Mouse (Mus musculus) stomach, embryonic 15.5 days (tissue): ENCODE measurements around the gene Trp53tg5. TPM values are rescaled to one million over a fixed set of nuclear protein-coding genes. Genes with fewer than 3 reads are reported as not detected.

Source experiments
- ATAC-seq: fragments of 200-750 bp; cut with Nextera tagmentation; 2 replicates; pipeline ENCODE4 v1.8.0; 2017; ENCODE audit warnings: low read depth, moderate number of reproducible peaks, moderate TSS enrichment; ENCODE audit not compliant: insufficient read depth, low FRiP score
- H3K27ac ChIP-seq: fragments of 300-500 bp; sonication (generic); 2 replicates; pipeline ENCODE4 v1.5.1; 2015; ENCODE audit warnings: mild to moderate bottlenecking, inconsistent platforms
- H3K27me3 ChIP-seq: fragments of 300-500 bp; sonication (generic); replicated peaks from 2 replicates; pipeline ENCODE4 v1.6.1; 2015; ENCODE audit warnings: inconsistent platforms
- H3K36me3 ChIP-seq: fragments of 300-500 bp; sonication (generic); 2 replicates; pipeline ENCODE4 v1.6.1; 2015; ENCODE audit warnings: inconsistent platforms
- H3K4me1 ChIP-seq: fragments of 300-500 bp; sonication (generic); 2 replicates; pipeline ENCODE4 v1.6.1; 2015; ENCODE audit warnings: inconsistent platforms
- H3K4me2 ChIP-seq: fragments of 300-500 bp; sonication (generic); 2 replicates; pipeline ENCODE4 v1.6.1; 2015; ENCODE audit warnings: mild to moderate bottlenecking, inconsistent platforms
- H3K4me3 ChIP-seq: fragments of 300-500 bp; sonication (generic); replicated peaks from 2 replicates; pipeline ENCODE4 v1.5.1; 2015; ENCODE audit warnings: inconsistent platforms
- H3K9ac ChIP-seq: fragments of 300-500 bp; sonication (generic); 2 replicates; pipeline ENCODE4 v1.6.1; 2015; ENCODE audit warnings: inconsistent platforms
- H3K9me3 ChIP-seq: fragments of 300-500 bp; sonication (generic); 2 replicates; pipeline ENCODE4 v1.6.1; 2016; ENCODE audit warnings: inconsistent platforms
- WGBS: fragments of 180-500 bp; shearing (Covaris S2); methylation state at CpG from one replicate; pipeline ENCODE4 v1.1.7; 2015; 5-methylcytosine and 5-hydroxymethylcytosine counted together
- polyA plus RNA-seq: library from polyadenylated mRNA; unstranded; fragments of >200 nt; fragmentation: Nextera tagmentation; extraction: Ambion mirVana; gene quantifications from 2 replicates; pipeline ENCODE4 v1.2.1, GENCODE M21; 2015

Gene Trp53tg5
- polyA plus RNA-seq, 1 experiment from 2014 or later = 0.14 TPM

- H3K4me3 ChIP-seq = no peak overlapping the region
- peaks cover 18% of the 10 kb centered on the region for H3K4me1 ChIP-seq
- no peak overlapping the region for H3K9ac ChIP-seq
- no peak for ATAC-seq
- H3K9me3 ChIP-seq = no peaks in the 10 kb centered on the region
- H3K36me3 ChIP-seq = no peaks in the 10 kb centered on the region
- WGBS = 78% methylated on average over 3 of the region's 3 CpGs
- H3K27ac ChIP-seq = no peak overlapping the region
- no peak overlapping the region for H3K4me2 ChIP-seq
- H3K27me3 ChIP-seq = no peaks in the 10 kb centered on the region
Observed at GRCm38 (mm10) chr2:164445399-164446085, 28.0 kb downstream of the Trp53tg5 start.

- no peak overlapping the region for H3K27ac ChIP-seq
- no peak overlapping the region for H3K4me3 ChIP-seq
- H3K4me1 ChIP-seq = peaks cover 24% of the 10 kb centered on the region
- no peaks in the 10 kb centered on the region for H3K27me3 ChIP-seq
- H3K9ac ChIP-seq = no peak overlapping the region
- ATAC-seq = no peak
- no peaks in the 10 kb centered on the region for H3K36me3 ChIP-seq
- 71% methylated on average over 2 of the region's 2 CpGs for WGBS
- H3K4me2 ChIP-seq = no peak overlapping the region
- H3K9me3 ChIP-seq = no peaks in the 10 kb centered on the region
Observed at GRCm38 (mm10) chr2:164444701-164445100, 28.8 kb downstream of the Trp53tg5 start.

DNA sequence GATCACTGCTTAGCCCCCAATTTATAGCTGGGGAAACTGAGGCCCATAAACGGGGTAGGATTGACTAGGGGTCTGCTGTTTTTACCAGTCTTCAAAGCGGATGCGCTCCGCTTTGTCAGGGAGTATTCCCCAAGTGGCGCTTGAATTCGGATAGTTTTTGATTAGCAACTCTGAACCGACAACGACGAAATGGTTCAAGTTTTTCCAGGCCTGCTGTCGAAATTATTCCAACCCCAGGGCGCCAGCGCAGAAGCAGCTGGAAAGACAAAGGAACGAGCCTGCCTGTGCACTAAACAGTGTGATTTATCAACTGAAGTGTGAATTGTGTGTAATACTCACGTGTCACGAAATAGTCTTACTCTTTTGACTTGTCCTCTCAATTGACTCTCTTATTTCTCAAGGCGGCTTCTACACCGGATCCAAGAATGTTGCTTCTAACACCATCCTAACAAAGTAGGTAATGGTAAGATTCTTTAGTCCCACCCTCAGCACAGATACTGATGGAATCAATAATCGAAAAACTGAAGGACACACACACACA lies 30.0 kb downstream of the Trp53tg5 start, which contains the start of gene Sdc4:
Gene Sdc4, minus strand, starts transcription at position 428 of the 541 bp plus-strand sequence.
- 9% methylated on average over 18 of the region's 18 CpGs for WGBS
- H3K9me3 ChIP-seq = no peaks in the 10 kb centered on the region
- no peaks in the 10 kb centered on the region for H3K27me3 ChIP-seq
- H3K27ac ChIP-seq = peak within 1 kb of the TSS; percentile 86
- H3K4me3 ChIP-seq = peak within 1 kb of the TSS; percentile 57
- H3K9ac ChIP-seq = peak within 1 kb of the TSS; percentile 57
- ATAC-seq = no peak
- H3K36me3 ChIP-seq = no peaks in the 10 kb centered on the region
- peaks cover 36% of the 10 kb centered on the region for H3K4me1 ChIP-seq
- H3K4me2 ChIP-seq = peak within 1 kb of the TSS; percentile 73

- Histone ChIP-seq H3K4me3 (peak overlapping the region; percentile 57), H3K4me2 (peak overlapping the region; percentile 73), H3K36me3 (no peaks in the 10 kb centered on the region), H3K27ac (peak overlapping the region; percentile 86), H3K9ac (peak overlapping the region; percentile 57), H3K27me3 (no peaks in the 10 kb centered on the region), H3K4me1 (peaks cover 40% of the 10 kb centered on the region), H3K9me3 (no peaks in the 10 kb centered on the region)
- ATAC-seq = peak; percentile 92
- whole genome bisulfite sequencing = under 1% methylated on average over 26 of the region's 26 CpGs
Observed at GRCm38 (mm10) chr2:164443051-164443437, 30.5 kb downstream of the Trp53tg5 start.

DNA sequence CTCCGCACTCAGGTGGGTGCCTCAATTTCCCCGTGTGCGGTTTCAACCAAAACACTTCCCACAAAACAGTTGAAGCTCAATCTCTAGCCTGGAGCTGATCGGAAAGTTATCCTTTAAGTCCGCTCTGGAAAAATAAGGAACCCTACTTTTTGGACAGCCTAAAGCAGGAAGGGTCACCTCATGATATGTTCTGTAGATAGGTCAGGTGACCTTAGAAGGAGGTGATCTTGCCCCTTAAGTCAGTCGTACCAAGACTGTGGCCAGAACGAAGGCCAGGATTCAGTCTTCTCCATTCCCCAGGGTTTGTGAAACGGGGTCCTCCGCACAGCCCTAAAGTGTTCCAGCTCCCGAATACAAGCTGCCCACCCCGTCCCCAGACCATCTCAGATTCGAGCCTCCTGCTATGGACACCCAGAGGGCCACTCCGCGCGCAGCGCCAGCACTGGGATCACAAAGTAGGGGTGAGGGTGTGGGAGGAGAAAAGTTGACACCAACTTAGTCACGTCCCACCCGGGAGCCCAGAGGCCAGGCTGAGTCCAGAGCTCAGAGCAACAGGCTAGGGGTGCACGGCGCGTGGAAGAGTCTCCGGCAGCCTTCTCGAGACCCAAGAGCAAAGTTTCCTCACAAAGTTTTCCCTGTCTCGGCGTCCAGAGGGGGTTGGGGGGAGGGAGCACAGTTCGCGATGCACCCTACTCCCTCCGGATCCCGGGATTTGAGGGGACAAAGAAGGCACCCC lies 31.0 kb downstream of the Trp53tg5 start:
- H3K27ac ChIP-seq = peak overlapping the region; percentile 86
- peak overlapping the region; percentile 73 for H3K4me2 ChIP-seq
- 2% methylated on average over 29 of the region's 29 CpGs for WGBS
- no peaks in the 10 kb centered on the region for H3K36me3 ChIP-seq
- no peaks in the 10 kb centered on the region for H3K27me3 ChIP-seq
- H3K4me1 ChIP-seq = peaks cover 40% of the 10 kb centered on the region
- ATAC-seq = peak; percentile 50
- H3K9me3 ChIP-seq = no peaks in the 10 kb centered on the region
- peak overlapping the region; percentile 57 for H3K9ac ChIP-seq
- peak overlapping the region; percentile 57 for H3K4me3 ChIP-seq

GRCm38 (mm10) chr2:164441731-164442130 lies 31.8 kb downstream of the Trp53tg5 start:
- H3K9ac ChIP-seq = peak overlapping the region; percentile 57; the same call in 1 of the 2 replicates
- peaks cover 40% of the 10 kb centered on the region for H3K4me1 ChIP-seq
- peak overlapping the region; percentile 73 for H3K4me2 ChIP-seq
- ATAC-seq = no peak
- no peaks in the 10 kb centered on the region for H3K27me3 ChIP-seq
- H3K4me3 ChIP-seq = peak overlapping the region; percentile 57
- WGBS = 26% methylated on average over 7 of the region's 7 CpGs
- H3K27ac ChIP-seq = peak overlapping the region; percentile 57
- H3K36me3 ChIP-seq = no peaks in the 10 kb centered on the region
- H3K9me3 ChIP-seq = no peaks in the 10 kb centered on the region

GRCm38 (mm10) chr2:164441155-164441554 lies 32.4 kb downstream of the Trp53tg5 start:
- peak overlapping the region; percentile 57 for H3K4me3 ChIP-seq
- 29% methylated on average over 8 of the region's 8 CpGs for WGBS
- ATAC-seq = no peak

GRCm38 (mm10) chr2:164440314-164440713 lies 33.2 kb downstream of the Trp53tg5 start:
- Histone ChIP-seq H3K9me3 (no peaks in the 10 kb centered on the region), H3K4me2 (peak overlapping the region; percentile 73), H3K27me3 (no peaks in the 10 kb centered on the region), H3K4me1 (peaks cover 51% of the 10 kb centered on the region), H3K9ac (no peak overlapping the region), H3K27ac (peak overlapping the region; percentile 57), H3K36me3 (no peaks in the 10 kb centered on the region), H3K4me3 (peak overlapping the region; percentile 57; the same call in 1 of the 2 replicates)
- no peak for ATAC-seq
- 59% methylated on average over 5 of the region's 5 CpGs for WGBS

More at GRCm38 (mm10) chr2:164441155-164441554, 32.4 kb downstream of the Trp53tg5 start:
- Histone ChIP-seq H3K27ac (peak overlapping the region; percentile 57), H3K27me3 (no peaks in the 10 kb centered on the region), H3K36me3 (no peaks in the 10 kb centered on the region), H3K9ac (peak overlapping the region; percentile 57; the same call in 1 of the 2 replicates), H3K4me2 (peak overlapping the region; percentile 73), H3K4me1 (peaks cover 46% of the 10 kb centered on the region), H3K9me3 (no peaks in the 10 kb centered on the region)

- no peak overlapping the region for H3K9ac ChIP-seq
- no peaks in the 10 kb centered on the region for H3K36me3 ChIP-seq
- H3K27me3 ChIP-seq = no peaks in the 10 kb centered on the region
- 39% methylated on average over 3 of the region's 3 CpGs for WGBS
- peak overlapping the region; percentile 87 for H3K27ac ChIP-seq
- H3K9me3 ChIP-seq = no peaks in the 10 kb centered on the region
- ATAC-seq = no peak
- H3K4me1 ChIP-seq = peaks cover 58% of the 10 kb centered on the region
- peak overlapping the region; percentile 73 for H3K4me2 ChIP-seq
- H3K4me3 ChIP-seq = no peak overlapping the region
Observed at GRCm38 (mm10) chr2:164439001-164439421, 34.5 kb downstream of the Trp53tg5 start.

GRCm38 (mm10) chr2:164438257-164438656 lies 35.3 kb downstream of the Trp53tg5 start:
- Histone ChIP-seq H3K9ac (no peak overlapping the region), H3K4me3 (no peak overlapping the region), H3K27ac (peak overlapping the region; percentile 87), H3K27me3 (no peaks in the 10 kb centered on the region), H3K9me3 (no peaks in the 10 kb centered on the region), H3K36me3 (no peaks in the 10 kb centered on the region), H3K4me2 (peak overlapping the region; percentile 73), H3K4me1 (peaks cover 58% of the 10 kb centered on the region)
- peak; percentile 36 for ATAC-seq
- WGBS = 33% methylated on average over 8 of the region's 8 CpGs

DNA sequence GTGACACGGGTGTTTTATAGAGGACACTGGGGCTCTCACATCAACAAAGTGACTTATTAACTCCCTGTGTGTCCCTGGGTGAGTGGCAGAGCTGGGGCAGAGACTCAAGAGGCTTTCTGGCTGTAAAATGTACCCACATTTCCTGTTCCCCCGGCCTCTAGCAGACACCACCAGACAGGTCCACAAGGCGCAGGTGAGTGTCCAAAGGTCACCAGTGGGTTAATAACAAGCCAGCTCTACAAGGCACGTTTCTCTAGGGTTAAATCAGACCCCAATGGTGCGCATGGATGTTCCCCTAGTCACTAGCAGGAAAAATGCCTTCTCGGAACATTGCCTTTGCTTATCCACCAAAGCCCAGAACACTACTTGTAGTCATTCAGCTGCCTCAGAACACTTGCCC lies 35.8 kb downstream of the Trp53tg5 start:
- Histone ChIP-seq H3K4me2 (peak overlapping the region; percentile 73), H3K27ac (peak overlapping the region; percentile 87), H3K9me3 (no peaks in the 10 kb centered on the region), H3K4me3 (no peak overlapping the region), H3K4me1 (peaks cover 60% of the 10 kb centered on the region), H3K27me3 (no peaks in the 10 kb centered on the region), H3K36me3 (no peaks in the 10 kb centered on the region), H3K9ac (no peak overlapping the region)
- 43% methylated on average over 6 of the region's 6 CpGs for WGBS
- ATAC-seq = no peak

DNA sequence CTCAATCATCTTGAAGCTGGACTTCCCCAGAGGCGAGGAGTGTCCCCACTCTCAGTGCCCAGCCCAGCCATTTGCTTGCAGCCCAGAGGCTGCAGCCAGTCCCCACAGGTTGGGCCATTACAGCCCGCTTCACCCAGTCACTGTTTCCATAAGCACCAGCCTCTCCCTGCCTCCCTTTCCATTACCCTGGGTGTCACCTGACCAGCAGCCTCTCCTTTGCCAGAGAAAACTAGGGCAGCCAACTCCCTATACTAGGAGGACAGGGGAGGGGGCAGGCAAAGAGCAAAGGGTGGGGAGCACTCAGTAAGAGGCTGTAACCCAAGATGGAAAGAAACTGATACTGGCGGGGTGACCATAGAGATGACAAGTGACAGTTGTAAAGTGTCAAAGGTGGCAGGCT lies 36.6 kb downstream of the Trp53tg5 start:
- Histone ChIP-seq H3K27ac (peak overlapping the region; percentile 87), H3K27me3 (no peaks in the 10 kb centered on the region), H3K9me3 (no peaks in the 10 kb centered on the region), H3K36me3 (no peaks in the 10 kb centered on the region), H3K4me1 (peaks cover 64% of the 10 kb centered on the region), H3K9ac (no peak overlapping the region), H3K4me3 (no peak overlapping the region), H3K4me2 (peak overlapping the region; percentile 73)
- 44% methylated on average over 3 of the region's 3 CpGs for WGBS
- ATAC-seq = peak; percentile 57
